ENCODE assay signal across 8 mouse cellular contexts in the genomic region with DNA sequence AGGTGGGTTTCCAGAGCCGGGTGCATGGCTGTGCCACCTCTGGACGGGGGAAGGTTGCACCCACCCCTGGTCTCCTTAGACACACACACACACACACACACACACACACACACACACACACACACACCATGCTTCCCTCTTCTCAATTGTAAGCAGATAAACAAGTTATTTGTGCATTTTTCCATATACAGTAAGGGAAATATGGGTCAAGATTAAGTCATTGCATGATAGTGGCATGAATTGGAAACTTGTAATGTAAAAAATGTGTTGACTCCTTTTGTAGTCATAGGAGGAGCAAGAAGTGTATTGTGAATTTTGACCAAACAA. TPM values are rescaled to one million over a fixed set of nuclear protein-coding genes. Genes with fewer than 3 reads are reported as not detected.
A peak's percentile ranks its signal among the peaks of the same experiment; 100 is the strongest.
DNase-seq lines count a peak whose midpoint lies in the region; ATAC-seq and TF ChIP-seq lines count a peak whose summit lies in the region.

No protein-coding gene starts in this region.

- H3K4me1 ChIP-seq in heart, adult 2 months (ENCODE audit: control insufficient read depth, insufficient read depth, low read length) = peaks cover 1% of the 10 kb centered on the region
- peaks cover 7% of the 10 kb centered on the region for H3K4me1 ChIP-seq in forebrain, embryonic 14.5 days (ENCODE audit: control insufficient read depth, insufficient read depth, low read length)
- H3K4me1 ChIP-seq in liver, embryonic 16.5 days (ENCODE audit: control insufficient read depth, low read depth, low read length) = peaks cover 16% of the 10 kb centered on the region

- TF ChIP-seq POLR2A in heart, adult 2 months (IDR thresholded peaks at IDR 0.05; ENCODE audit: insufficient read depth, low read depth, low read length) = no peak

- no peaks in the 10 kb centered on the region for H3K9me3 ChIP-seq in forebrain, embryonic 14.5 days (replicated peaks; ENCODE audit: control insufficient read depth, low read length)
- H3K9me3 ChIP-seq in liver, embryonic 16.5 days (replicated peaks; ENCODE audit: control insufficient read depth, low read length) = no peaks in the 10 kb centered on the region

- H3K79me2 ChIP-seq in heart, adult 2 months (replicated peaks; ENCODE audit: control insufficient read depth, insufficient read depth, low read length) = peaks cover 3% of the 10 kb centered on the region; the same call in 1 of the 2 replicates

- peak overlapping the region; percentile 77 for H3K4me3 ChIP-seq in heart, adult 2 months
- H3K4me3 ChIP-seq in forebrain, embryonic 14.5 days (ENCODE audit: low read depth, low read length) = peak overlapping the region; percentile 93
- H3K4me3 ChIP-seq in liver, embryonic 16.5 days (ENCODE audit: low read depth, low read length) = peak overlapping the region; percentile 94

- no peak for TF ChIP-seq EP300 in heart, adult 2 months (IDR thresholded peaks at IDR 0.05; ENCODE audit: insufficient read depth, low read depth, low read length)

- WGBS in heart, adult 2 months = 0% methylated on average over 2 of the region's 2 CpGs
- 0% methylated on average over 2 of the region's 2 CpGs for WGBS in forebrain, embryonic 14.5 days
- 0% methylated on average over 2 of the region's 2 CpGs for WGBS in liver, embryonic 16.5 days (ENCODE audit: insufficient replicate concordance)

- peak overlapping the region; percentile 92 for H3K27ac ChIP-seq in heart, adult 2 months
- peak overlapping the region; percentile 100 for H3K27ac ChIP-seq in forebrain, embryonic 14.5 days (ENCODE audit: low read depth, low read length)
- H3K27ac ChIP-seq in liver, embryonic 16.5 days (ENCODE audit: low read length) = peak overlapping the region; percentile 93

- H3K9ac ChIP-seq in heart, adult 2 months (ENCODE audit: low read depth, low read length) = peak overlapping the region; percentile 91
- peak overlapping the region; percentile 97 for H3K9ac ChIP-seq in forebrain, embryonic 14.5 days (ENCODE audit: low read length)
- H3K9ac ChIP-seq in liver, embryonic 16.5 days (ENCODE audit: low read depth, low read length) = peak overlapping the region; percentile 97

- no peak for DNase-seq in heart, adult 2 months
- DNase-seq in heart, adult 11 months = no peak
- peak; percentile 69 for DNase-seq in 416B (ENCODE audit: low read depth)
- DNase-seq in forebrain, embryonic 14.5 days (ENCODE audit: low spot score) = peak; percentile 18
- no peak for DNase-seq in adipocyte (ENCODE audit: low spot score)
- DNase-seq in right cerebral cortex, postnatal 4 days = no peak
- DNase-seq in gastrocnemius, adult 18-20 months (ENCODE audit: low spot score) = no peak

- ATAC-seq in forebrain, embryonic 14.5 days = no peak
- peak; percentile 1; the same call in 1 of the 2 replicates for ATAC-seq in liver, embryonic 16.5 days (ENCODE audit: low read depth)

- intact Hi-C loops in heart, adult 2 months (cut with DNase I) = loop anchor here (5.0 kb wide), 3 partner anchors 59 to 256 kb away; no protein-coding TSS in a partner anchor

- H3K36me3 ChIP-seq in heart, adult 2 months (ENCODE audit: control insufficient read depth, insufficient read depth, low read length) = no peaks in the 10 kb centered on the region; the same call in 1 of the 2 replicates
- H3K36me3 ChIP-seq in forebrain, embryonic 14.5 days (ENCODE audit: control insufficient read depth, insufficient read depth, low read length) = no peaks in the 10 kb centered on the region
- no peaks in the 10 kb centered on the region for H3K36me3 ChIP-seq in liver, embryonic 16.5 days (ENCODE audit: control insufficient read depth, insufficient read depth)

- no peaks in the 10 kb centered on the region for H3K27me3 ChIP-seq in heart, adult 2 months (ENCODE audit: control insufficient read depth, insufficient read depth, low read length)
- H3K27me3 ChIP-seq in forebrain, embryonic 14.5 days (replicated peaks; ENCODE audit: control insufficient read depth, insufficient read depth, low read length) = no peaks in the 10 kb centered on the region
- H3K27me3 ChIP-seq in liver, embryonic 16.5 days (ENCODE audit: control insufficient read depth, insufficient read depth, low read depth, low read length) = no peaks in the 10 kb centered on the region

- TF ChIP-seq CTCF in heart, adult 2 months (IDR thresholded peaks at IDR 0.05) = no peak

- H3K4me2 ChIP-seq in forebrain, embryonic 14.5 days (ENCODE audit: low read length) = peak overlapping the region; percentile 65
- peak overlapping the region; percentile 92 for H3K4me2 ChIP-seq in liver, embryonic 16.5 days (ENCODE audit: low read depth, low read length)

RNA-seq across cellular contexts. Expression of gene Rfx7, which starts 1.0 kb away (rescaled TPM):
- 1 to 10 TPM; 6.7 to 8.1 TPM for total RNA-seq in heart, adult 2 months (2021)
- polyA plus RNA-seq in heart, adult 2 months (2012; rRNA removed) = 2.9 and 4.8 TPM in 2 replicates
- polyA plus RNA-seq in forebrain, embryonic 14.5 days (2014; fragmentation: Nextera tagmentation; extraction: Ambion mirVana) = 17.9 and 21.8 TPM in 2 replicates
- 2.1 and 2.5 TPM in 2 replicates for polyA plus RNA-seq in liver, embryonic 16.5 days (2015; fragmentation: Nextera tagmentation; extraction: Ambion mirVana)
- total RNA-seq in gastrocnemius, adult 18-20 months (2021) = 10 to 100 TPM; 17.8 to 20.8 TPM

RNA-seq across cellular contexts. Expression of gene Tex9, which starts 41.0 kb away (rescaled TPM):
- 1 to 10 TPM; 1.3 to 1.9 TPM for total RNA-seq in heart, adult 2 months (2021)
- 1.2 and 2.1 TPM in 2 replicates for polyA plus RNA-seq in heart, adult 2 months (2012; rRNA removed)
- 35.3 and 40.3 TPM in 2 replicates for polyA plus RNA-seq in forebrain, embryonic 14.5 days (2014; fragmentation: Nextera tagmentation; extraction: Ambion mirVana)
- polyA plus RNA-seq in liver, embryonic 16.5 days (2015; fragmentation: Nextera tagmentation; extraction: Ambion mirVana) = 2.4 and 3.2 TPM in 2 replicates
- total RNA-seq in gastrocnemius, adult 18-20 months (2021) = 1 to 10 TPM; 1.2 to 1.5 TPM

Comparison
In these comparisons a context has a peak if more than half of its experiments do, and no peak if none do; other contexts are left out.
1. DNase-seq: peak in 416B (single experiment) and forebrain, embryonic 14.5 days (single experiment); none in heart, adult 2 months (0 of 2), heart, adult 11 months (single experiment), adipocyte (single experiment), right cerebral cortex, postnatal 4 days (single experiment) and gastrocnemius, adult 18-20 months (single experiment).
2. Peak in every context shown above with its lines, with median percentiles within 50 percentile points of each other: H3K27ac ChIP-seq, H3K4me3 ChIP-seq and H3K9ac ChIP-seq.